Mouse (Mus musculus) gastrocnemius, adult 18-20 months (tissue): Measurements from ENCODE around the gene Tspan11. TPM values are rescaled to one million over a fixed set of nuclear protein-coding genes. Genes with fewer than 3 reads are reported as not detected.

Experiments
- DNase-seq: peaks from one replicate; pipeline ENCODE4 v3.0.0; 2021; ENCODE audit warnings: low spot score
- total RNA-seq, 2 experiments: library from RNA; stranded (reverse); gene quantifications; 2 replicates each; pipeline ENCODE4 v1.2.3; 2021

Tspan11 gene
- total RNA-seq, 2 experiments from 2014 or later: 1.3 to 1.6 TPM

DNA sequence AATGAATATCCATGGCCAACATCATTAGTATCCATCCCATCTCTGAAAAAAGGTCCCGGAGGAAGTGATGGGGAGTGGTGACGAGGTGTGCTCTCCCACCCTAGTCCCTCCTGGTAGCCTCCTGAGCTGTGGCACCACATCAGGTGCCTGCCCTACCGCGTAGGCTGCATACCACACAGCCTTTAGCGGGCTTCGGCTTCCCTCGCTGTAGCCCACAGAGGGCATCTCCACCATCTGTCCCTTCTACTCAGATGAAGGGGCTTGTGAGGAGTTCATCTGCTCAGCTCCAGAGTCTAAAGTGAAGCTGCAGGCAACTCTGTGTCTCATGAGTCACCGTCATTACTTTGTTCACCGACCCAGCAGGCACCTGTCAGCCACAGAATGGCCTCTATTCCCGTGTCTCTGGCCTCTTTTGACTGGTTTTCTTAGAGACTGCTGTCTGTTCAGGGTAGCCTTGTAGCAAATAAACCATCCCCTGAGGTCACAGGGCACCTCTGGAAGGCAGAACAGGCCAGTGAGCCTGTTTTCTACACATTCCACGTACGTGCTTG lies 101.6 kb downstream of the Tspan11 start:
- no peak for DNase-seq

DNA sequence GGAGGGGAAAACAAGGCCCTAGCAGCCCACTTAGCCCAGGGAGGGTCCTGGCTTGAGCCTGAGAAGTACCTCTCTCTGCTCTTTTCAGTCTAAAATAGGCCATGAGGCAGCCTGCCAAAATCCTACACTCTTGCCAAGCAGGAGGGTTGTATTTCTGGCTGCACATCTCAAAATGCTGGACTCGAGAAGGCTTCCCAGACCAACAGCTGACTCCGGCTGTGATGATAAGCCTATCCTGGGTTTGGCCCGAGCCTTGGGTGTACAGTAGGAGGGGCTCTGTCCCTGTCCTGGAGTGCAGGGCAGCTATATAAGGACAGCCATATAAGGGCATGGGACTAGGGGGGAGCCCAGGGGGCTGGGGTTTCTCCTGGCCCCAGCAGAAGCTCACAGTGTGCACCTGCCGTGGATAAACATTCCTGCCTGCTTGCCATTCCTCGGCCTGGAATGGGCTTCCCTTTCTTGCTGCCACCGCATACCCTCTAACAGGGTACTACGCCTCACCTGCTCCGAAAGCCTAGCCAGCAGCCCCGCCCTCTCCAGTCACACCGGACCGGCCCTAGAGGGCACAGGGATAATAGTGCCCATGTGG lies 102.3 kb downstream of the Tspan11 start:
- DNase-seq: peak; percentile 94

DNA sequence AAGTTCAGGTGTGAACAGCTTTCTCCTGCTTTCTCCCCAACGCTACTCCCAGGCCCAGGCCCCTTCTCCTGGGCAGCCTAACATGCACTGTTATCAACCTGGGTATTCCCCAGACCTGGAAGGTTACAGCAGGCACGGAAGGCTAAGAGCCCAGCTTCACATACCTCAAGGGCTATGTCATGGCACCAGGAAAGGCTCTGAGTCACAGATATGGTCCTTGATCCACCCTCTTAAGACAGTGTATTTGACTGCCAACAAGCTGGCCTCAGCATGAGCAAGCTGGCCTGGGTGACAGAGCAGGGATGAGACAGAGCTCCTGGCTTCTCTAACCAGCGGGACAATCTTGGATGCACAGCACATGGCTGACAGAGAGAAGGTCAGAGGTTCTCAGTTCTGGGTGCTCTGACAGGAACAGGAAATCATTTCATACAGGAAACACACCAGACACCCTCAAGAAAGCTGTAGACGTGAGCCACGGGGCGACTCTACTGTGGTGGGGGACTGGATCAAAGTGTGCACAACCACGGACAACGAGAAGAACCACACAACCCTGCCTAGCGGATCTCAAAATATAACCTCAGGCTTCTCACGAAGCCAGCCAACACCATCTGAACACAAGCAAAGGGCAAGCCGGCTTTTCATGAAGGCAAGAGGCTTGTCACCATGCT lies 104.3 kb downstream of the Tspan11 start:
- peak; percentile 77 for DNase-seq

DNA sequence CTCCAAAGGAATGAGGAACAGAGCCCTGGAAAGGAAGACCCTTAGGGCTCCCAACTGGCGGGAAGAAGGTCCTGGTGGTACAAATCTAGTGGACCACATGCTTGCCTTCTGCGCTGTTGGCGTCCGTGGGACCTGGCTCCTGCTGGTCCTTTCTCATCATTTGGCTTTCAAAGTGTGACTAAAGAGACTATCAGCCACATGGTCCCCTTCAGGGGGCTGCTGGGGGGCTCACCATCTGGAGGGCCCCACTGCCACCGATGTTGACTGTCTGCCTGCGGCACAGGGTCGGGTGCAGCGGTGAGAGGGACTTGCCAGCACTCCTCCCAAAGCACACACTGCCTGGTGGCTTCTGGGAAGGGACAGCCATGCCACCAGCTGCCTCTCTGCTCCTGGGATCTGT lies 105.6 kb downstream of the Tspan11 start:
- no peak for DNase-seq

DNA sequence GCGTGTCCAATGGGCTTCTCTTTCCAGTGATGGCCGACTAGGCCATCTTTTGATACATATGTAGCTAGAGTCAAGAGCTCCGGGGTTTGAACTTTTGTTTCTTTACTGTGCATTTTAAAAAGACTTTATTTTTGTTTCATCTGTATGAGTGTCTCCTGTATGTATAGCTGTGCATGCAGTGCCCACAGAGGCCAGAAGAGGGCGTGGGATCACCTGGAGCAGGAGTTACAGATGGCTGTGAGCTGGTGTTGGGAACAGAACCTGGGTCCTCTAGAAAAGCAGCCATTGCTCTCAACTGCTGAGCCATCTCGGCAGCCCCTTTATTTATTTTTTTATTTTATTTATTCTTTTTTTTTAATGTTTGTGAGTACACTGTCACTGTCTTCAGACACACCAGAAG lies 109.5 kb downstream of the Tspan11 start:
- no peak for DNase-seq

DNA sequence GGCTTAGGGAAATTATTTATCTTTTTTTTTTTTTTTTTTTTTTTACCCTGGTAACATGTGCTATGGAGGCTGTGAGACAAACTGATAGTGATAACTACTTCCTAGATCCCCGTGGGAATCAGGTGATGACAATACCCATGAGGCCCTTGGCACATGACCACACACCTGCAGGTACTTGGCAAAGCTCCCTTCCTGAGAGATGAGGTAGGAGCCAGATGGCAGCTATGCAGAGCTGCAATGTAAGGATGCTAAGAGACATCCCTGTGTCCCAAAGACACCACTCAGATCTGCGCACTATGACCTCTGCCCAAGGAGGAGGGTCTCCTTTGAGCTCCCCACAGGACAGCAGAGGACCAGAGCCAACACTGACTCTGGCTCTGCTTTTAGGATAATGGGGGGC lies 111.7 kb downstream of the Tspan11 start:
- DNase-seq: no peak

DNA sequence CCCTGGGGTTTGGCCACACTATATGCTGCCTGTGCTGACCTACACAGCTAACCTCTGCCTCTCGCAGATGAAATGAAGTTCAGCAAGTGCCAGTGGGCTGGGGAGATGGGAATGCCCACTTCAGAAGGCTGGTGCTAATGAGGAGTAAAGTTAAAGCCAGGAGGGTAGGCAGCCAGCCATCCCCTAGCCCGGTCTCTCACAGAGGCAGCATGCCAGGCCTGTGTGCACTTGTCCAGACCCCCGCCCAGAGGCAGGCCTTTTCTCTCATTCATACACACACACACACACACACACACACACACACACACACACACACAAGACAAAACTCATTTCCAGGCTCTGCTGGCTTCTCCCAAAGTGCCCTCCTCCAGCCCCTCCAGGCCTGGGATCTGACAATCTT lies 113.4 kb downstream of the Tspan11 start:
- DNase-seq: no peak

DNA sequence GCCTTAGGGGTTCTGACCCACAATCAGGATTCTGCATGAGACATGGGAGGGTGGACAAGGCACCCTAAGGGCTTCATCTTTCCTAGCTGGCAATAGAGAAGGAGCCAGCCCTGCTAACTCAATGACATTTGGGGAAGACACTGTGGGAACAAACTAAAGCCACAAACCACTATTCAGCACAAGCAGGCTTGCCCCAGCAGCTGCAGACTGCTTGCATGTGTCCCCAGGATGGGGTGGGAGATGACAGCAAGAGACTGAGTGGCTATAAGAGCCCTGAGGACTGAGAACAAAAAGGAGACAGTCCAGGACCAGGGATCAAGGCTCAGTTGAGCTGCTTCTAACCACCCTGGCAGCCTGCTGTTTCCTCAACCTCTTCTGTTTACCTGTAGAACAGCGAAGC lies 114.2 kb downstream of the Tspan11 start:
- no peak for DNase-seq

DNA sequence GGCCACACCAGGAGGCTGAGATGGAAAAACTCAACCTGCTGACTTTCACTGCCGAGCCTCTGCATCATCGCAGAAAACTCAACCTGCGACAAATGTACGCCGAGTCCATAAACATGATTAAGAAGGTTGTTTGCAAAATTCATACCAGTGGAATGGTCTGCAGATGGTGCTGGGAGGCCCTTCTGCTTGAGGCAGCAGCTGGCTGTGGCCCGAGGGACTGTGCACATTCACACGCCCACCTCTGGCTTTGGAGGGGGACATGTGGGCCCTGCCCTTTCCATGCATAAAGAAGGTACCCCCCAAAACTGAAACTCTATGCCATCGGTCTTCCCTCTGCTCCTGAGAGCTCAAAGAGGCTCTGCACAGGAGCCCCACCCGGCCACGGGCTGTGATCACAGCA lies 114.7 kb downstream of the Tspan11 start:
- DNase-seq: no peak

DNA sequence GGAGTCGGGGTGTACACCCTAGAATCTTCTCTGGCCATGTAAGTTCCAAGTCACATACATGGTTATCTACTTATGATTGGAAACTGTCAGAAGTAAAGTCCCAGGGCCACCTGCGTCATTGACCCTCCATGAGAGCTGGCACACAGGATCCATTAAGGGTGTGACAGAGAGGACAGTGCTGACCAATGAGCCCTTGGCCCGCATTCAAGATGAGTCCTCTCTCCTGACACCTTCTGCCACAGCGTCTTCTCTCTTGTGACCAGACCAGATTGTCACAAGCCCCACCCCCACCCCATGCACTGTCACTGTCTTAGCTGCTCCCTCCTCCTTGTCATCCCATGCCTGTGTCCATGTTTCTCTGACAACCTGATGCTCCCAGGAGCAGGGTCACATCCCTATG lies 115.3 kb downstream of the Tspan11 start:
- no peak for DNase-seq

DNA sequence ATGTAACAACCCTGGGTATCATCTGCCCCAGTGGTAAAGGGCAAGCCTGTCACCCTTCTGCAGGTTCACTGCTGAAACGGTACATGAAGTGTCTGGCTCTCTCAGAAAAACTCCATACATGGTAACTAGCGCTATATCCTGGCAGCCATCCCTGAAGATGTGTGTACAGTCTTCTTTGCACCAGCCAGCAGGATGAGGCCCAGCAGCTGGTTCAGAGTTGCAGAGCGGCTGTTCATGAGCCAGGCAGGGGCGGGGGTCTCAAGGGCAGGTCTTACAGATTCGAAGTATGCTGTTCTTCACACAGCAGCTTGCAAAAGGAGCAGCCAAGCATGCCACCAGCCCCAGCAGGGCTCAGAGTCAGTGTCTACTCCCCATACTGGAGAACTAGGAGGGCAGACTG lies 116.2 kb downstream of the Tspan11 start:
- no peak for DNase-seq

Other genes with a start within 250 kb of the Tspan11 start
- gene Prmt8, start 118.1 kb upstream of the Tspan11 start, total RNA-seq: not detected